Mouse (Mus musculus) retina, adult 2 months (tissue): ENCODE data around the gene Fundc1.
A peak's percentile ranks its signal among the peaks of the same experiment; 100 is the strongest.
"Not testable (repeated sequence)": the region's sequence is repeated elsewhere in the genome, so short reads cannot be mapped to it uniquely, and the experiment has no call there.

Source experiments
- DNase-seq: peaks from one replicate; pipeline ENCODE4 v3.0.0-alpha.2; 2012; ENCODE audit warnings: low read depth, low spot score

Fundc1 gene

GRCm38 (mm10) chrX:17571621-17572459, at the start of gene Fundc1:
Fundc1 (minus strand) TSS chrX:17572325.
- DNase-seq = peak; percentile 86

GRCm38 (mm10) chrX:17611253-17611652, 39.1 kb upstream of the Fundc1 start:
- no peak for DNase-seq

- no peak for DNase-seq
These were observed 36.6 kb upstream of the Fundc1 start for GRCm38 (mm10) chrX:17608763-17609162.

GRCm38 (mm10) chrX:17607668-17608067, 35.5 kb upstream of the Fundc1 start:
- DNase-seq = no peak

- no peak for DNase-seq
These were observed 21.2 kb upstream of the Fundc1 start for GRCm38 (mm10) chrX:17593331-17593730.

GRCm38 (mm10) chrX:17590745-17591144, 18.6 kb upstream of the Fundc1 start:
- DNase-seq = no peak

- no peak for DNase-seq
These were observed 879 bp downstream of the Fundc1 start for GRCm38 (mm10) chrX:17571271-17571620.

- DNase-seq = no peak
These were observed 3.5 kb downstream of the Fundc1 start for GRCm38 (mm10) chrX:17568670-17569069.

GRCm38 (mm10) chrX:17565743-17566142, 6.4 kb downstream of the Fundc1 start:
- no peak for DNase-seq

- DNase-seq = no peak
These were observed 7.4 kb downstream of the Fundc1 start for GRCm38 (mm10) chrX:17564732-17565131.

GRCm38 (mm10) chrX:17558746-17559145, 13.4 kb downstream of the Fundc1 start:
- DNase-seq = no peak

GRCm38 (mm10) chrX:17554488-17554887, 17.6 kb downstream of the Fundc1 start:
- DNase-seq = no peak

GRCm38 (mm10) chrX:17551586-17551985, 20.5 kb downstream of the Fundc1 start:
- not testable (repeated sequence) for DNase-seq

- no peak for DNase-seq
These were observed 24.9 kb downstream of the Fundc1 start for GRCm38 (mm10) chrX:17547143-17547806.

GRCm38 (mm10) chrX:17544860-17545492, 27.1 kb downstream of the Fundc1 start:
- DNase-seq = no peak

GRCm38 (mm10) chrX:17537701-17538100, 34.4 kb downstream of the Fundc1 start:
- DNase-seq = no peak

GRCm38 (mm10) chrX:17527008-17527407, 45.1 kb downstream of the Fundc1 start:
- no peak for DNase-seq

- no peak for DNase-seq
These were observed 50.9 kb downstream of the Fundc1 start for GRCm38 (mm10) chrX:17521221-17521716.

- no peak for DNase-seq
These were observed 52.0 kb downstream of the Fundc1 start for GRCm38 (mm10) chrX:17520086-17520485.

GRCm38 (mm10) chrX:17514012-17514411, 58.1 kb downstream of the Fundc1 start:
- no peak for DNase-seq

GRCm38 (mm10) chrX:17512021-17512602, 60.0 kb downstream of the Fundc1 start:
- no peak for DNase-seq
